Mouse (Mus musculus) spleen, postnatal 14 days (tissue): Measurements from ENCODE around the gene Shc1.
A peak's percentile ranks its signal among the peaks of the same experiment; 100 is the strongest.
"Not testable (repeated sequence)": the region's sequence is repeated elsewhere in the genome, so short reads cannot be mapped to it uniquely, and the experiment has no call there.

Experiments
- DNase-seq, 2 experiments: peaks; one replicate each; pipeline ENCODE4 v3.0.0; 2021 to 2022; ENCODE audit warnings: low spot score in 2 of 2

Gene Shc1

DNA sequence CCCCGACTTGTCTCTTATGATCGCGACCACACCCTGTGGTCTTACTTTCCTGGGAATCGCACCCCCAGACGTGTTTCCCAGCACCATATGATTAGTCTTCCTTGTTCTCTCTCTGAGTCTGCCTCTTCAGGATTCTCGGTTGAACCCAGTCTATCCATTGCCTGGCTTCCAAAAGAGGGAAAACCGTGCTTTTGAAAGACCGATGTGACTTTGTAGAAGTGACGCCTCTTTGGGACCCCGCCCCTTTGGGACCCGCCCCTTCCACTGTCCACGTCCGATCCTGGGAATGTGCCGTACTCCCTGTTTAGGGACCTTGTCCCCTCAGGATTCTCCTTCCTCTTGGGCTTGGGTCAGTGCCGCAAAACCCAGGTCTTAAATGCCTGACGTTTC is 613 bp downstream of the Shc1 start:
- DNase-seq, result no peak

DNA sequence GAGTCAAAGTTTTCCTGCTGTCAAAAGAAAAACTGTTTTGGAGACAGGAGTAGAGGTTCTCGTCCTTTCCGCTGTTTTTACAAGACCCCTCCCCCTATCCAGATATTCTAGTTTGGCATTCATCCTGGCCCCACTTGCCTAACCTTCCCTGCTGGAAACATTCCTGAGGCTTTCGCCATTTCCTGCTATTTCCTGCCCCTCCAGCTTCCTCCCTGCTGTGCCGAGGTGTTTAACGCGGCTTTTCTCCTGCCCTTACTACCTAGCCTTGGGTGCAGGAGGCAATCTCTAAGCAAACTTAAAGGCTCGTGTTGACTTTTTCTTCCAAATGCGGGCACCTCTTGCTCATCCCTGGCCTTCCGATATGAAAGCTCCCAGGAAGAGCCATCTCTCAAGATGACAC is 1.3 kb downstream of the Shc1 start:
- no peak for DNase-seq

- no peak for DNase-seq
Measured at GRCm38 (mm10) chr3:89419981-89420380, 1.7 kb downstream of the Shc1 start.

DNA sequence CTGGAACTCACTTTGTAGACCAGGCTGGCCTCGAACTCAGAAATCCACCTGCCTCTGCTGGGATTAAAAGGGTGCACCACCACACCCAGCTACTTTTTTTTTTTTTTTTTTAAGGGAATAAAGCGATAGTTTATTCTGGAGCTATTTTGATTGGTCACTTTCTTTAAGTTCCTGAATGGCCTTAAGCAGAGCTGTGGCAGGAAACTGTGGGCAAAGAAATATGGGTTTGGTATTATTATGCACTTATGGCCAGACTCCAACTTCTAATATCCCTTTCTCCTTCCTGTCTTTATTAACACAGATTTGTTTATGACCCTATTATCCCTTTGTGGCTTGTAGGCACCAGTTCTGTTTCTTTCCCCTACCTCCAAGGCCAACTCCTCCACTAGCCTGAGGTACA is 2.2 kb downstream of the Shc1 start:
- DNase-seq, result no peak

- peak; percentile 47 to 51 for DNase-seq
Measured at GRCm38 (mm10) chr3:89421002-89421774, 2.9 kb downstream of the Shc1 start.

DNA sequence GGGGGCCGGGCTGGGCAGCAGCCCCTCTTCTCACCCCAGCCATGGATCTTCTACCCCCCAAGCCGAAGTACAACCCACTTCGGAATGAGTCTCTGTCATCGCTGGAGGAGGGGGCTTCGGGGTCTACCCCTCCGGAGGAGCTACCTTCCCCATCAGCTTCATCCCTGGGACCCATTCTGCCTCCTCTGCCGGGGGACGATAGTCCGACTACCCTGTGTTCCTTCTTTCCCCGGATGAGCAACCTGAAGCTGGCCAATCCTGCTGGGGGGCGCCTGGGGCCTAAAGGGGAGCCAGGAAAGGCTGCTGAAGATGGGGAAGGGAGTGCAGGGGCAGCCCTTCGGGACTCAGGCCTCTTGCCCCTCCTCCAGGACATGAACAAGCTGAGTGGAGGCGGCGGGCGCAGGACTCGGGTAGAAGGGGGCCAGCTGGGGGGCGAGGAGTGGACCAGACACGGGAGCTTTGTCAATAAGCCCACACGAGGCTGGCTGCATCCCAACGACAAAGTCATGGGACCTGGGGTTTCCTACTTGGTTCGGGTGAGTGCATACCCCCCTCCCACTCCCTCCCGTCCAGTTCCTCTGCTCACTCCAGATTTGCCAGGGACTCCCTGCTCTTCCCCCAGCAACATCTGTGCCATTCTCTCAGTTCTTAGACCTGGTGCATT is 3.7 kb downstream of the Shc1 start:
- no peak for DNase-seq

DNA sequence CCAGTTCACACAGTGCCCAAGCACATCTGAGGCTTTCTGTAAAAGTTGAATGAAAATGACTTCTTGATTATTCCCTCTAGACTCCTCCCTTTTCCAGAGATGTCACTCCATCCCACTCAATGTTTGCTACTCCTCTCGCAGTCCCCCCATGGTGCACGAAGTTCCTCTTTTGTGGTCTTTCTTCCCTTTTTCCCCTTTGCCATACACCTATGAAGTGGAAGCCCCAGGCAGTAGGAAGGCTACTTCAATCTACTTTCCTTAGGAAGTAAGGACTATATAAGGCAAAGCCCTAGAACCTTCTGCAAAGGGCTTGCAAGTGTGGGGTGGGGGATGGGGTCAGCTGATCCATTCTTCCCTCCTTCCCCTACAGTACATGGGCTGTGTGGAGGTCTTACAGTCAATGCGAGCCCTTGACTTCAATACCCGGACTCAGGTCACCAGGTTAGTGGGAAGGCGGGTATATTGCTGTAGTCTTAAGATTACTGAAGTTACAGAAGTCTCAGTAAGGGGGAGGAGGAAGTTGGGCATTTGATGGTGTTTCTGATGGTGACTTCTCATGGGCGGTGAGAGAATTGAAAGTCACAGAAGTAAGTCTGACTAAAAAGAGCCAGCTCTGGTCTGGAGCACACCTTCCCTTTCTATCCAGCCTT is 4.4 kb downstream of the Shc1 start:
- DNase-seq, result no peak

GRCm38 (mm10) chr3:89424416-89425140 is 6.3 kb downstream of the Shc1 start:
- DNase-seq, result no peak

DNA sequence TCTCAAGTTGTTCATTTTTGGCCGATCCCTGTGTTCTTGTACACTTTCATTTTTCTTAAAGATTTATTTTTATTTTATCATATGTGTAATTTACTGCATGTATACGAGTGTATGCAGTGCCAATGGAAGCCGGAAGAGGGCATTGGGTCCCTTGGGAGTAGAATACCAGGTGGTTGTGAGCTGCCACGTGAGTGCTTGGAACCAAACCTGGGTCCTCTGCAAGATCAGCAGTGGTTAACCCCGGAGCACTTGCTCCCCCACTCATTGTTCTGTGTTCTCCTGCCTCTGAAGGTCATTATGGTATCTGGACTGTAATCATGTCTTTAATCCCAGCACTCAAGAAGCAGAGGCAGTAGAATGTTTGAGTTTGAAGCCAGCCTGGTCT is 6.9 kb downstream of the Shc1 start:
- no peak for DNase-seq

DNA sequence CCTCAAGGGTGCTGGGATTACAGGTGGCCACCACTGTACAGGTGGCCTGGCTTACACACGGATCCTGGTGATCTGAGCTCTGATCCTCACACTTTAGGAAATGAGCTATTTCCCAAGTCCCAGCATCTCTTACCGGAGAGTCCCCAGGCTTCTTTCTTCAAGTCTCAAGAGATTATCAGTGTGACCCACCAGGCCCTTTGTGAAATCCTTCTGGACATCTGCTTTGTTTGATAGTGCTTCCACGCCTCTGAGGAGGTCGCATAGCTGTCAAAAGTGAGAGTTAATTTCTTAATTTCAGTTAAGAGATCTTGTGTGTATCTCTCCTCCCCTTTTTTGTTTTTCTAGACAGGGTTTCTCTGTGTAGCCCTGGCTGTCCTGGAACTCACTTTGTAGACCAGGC is 7.6 kb downstream of the Shc1 start:
- DNase-seq, result no peak

DNA sequence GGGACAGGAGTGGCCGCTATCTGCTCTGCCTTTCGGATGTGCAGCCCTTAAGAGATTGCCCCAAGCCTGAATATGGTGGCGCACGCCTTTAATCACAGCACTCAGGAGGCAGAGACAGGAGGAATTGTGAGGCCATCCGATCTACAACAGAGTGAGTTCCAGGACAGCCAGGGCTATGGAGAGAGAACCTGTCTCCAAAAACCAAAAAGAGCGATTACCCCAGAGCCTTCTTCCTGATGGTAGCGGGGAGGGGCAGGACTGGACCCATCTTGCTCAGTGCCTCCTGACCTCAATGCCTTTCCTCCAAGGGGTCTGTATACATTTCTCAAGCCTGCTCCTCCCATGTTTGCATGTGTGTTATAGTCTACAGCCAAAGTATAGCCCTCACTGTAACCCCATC is 10.8 kb downstream of the Shc1 start:
- not testable (repeated sequence) for DNase-seq

DNA sequence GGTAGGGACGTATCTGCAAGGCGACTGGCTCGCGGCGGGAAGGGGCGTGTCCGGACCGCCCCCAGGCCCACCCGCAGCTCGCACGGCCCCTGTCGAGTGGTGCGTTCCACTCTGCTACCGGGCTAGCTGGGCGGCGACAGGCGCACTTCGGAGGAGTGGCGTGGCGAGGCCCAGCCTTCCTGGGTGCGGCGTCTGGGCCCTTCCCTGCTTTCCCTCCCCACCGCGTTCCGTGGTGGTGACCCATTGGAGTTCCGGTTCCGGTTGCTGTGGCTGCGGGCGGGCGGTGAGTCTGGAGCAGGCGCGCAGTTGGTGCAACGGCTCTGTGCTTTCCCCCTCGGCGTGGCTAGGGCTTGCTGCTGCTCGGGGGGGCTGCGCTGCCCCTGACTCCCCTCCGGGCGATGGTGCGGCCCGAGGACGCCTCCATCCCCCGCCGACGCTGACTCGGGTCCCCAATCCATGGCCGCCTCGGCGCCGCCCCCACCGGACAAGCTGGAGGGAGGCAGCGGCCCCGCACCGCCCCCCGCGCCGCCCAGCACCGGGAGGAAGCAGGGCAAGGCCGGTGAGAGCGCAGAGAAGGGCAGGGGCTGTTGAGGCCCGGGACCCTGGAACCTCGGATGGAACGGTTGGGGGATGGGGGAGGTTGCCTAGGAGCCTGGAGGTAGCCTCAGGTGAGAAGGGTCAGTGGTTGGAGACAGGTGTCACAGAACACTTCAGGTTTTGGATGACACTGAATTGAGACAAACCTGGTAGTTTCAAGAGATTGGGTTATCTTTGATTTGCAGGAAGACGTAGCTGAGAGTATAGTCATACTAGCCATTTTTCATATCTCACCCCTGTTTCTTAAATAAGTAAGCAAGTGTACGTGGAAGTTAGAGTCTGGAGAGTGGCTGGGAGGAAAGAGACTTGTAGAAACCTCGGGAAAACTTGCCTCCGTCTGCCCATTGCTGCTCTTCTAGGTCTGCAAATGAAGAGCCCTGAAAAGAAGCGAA is 12.2 kb downstream of the Shc1 start, which contains the start of gene Pygo2:
TSS of gene Pygo2 (plus strand) at position 44 of the 989 bp plus-strand sequence.
- DNase-seq, result peak; percentile 78 to 84

DNA sequence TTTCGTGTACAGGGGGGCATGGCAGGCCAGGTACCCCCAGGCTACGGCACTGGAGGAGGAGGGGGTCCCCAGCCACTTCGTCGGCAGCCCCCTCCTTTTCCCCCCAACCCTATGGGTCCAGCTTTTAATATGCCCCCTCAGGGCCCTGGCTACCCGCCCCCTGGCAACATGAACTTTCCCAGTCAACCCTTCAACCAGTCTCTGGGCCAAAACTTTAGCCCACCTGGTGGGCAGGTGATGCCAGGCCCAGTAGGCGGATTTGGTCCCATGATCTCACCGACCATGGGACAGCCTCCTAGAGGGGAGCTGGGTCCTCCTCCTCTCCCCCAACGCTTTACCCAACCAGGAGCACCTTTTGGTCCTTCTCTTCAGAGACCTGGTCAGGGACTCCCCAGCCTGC is 14.4 kb downstream of the Shc1 start:
- DNase-seq, result no peak

DNA sequence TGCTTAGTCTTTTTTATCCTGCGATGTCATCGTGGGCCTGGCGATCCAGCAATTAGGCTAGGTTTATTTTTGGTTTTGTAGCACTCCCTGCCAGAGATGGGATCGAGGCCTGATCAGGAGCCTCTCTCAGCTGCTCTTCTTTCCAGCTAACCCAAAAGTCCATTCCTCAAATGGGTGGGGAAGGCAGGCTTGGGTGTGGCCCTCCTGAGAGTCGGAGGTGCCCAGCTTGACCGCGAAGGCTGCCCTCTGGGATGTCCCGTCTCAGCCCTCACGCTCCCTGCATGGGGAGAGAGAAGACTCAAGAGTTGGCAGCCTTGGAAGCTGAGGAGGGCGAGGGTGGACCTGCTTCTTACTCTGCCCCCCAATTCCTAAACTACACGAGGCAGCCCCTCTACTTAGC is 16.3 kb downstream of the Shc1 start:
- no peak for DNase-seq

GRCm38 (mm10) chr3:89435041-89435440 is 16.8 kb downstream of the Shc1 start:
- no peak for DNase-seq

- DNase-seq, result peak in 1 of 2 experiments; percentile 43
Measured at GRCm38 (mm10) chr3:89436176-89437113, 18.2 kb downstream of the Shc1 start, which contains the start of gene Pbxip1. Gene Pbxip1, plus strand, starts transcription at chr3:89436706.

- DNase-seq, result no peak
Measured at GRCm38 (mm10) chr3:89437269-89437668, 19.0 kb downstream of the Shc1 start.

GRCm38 (mm10) chr3:89440691-89441090 is 22.4 kb downstream of the Shc1 start:
- no peak for DNase-seq

- no peak for DNase-seq
Measured at GRCm38 (mm10) chr3:89448720-89449537, 30.7 kb downstream of the Shc1 start.
